Mouse (Mus musculus): ENCODE measurements around the gene Dlgap3. TPM values are rescaled to one million over a fixed set of nuclear protein-coding genes. Genes with fewer than 3 reads are reported as not detected.
A peak's percentile ranks its signal among the peaks of the same experiment; 100 is the strongest.

Gene Dlgap3
- polyA plus RNA-seq, 1 experiment from 2014 or later, result 0.63 TPM

- Histone ChIP-seq H3K4me1 (peaks cover 24% of the 10 kb centered on the region), H3K4me3 (no peak overlapping the region), H3K27me3 (peaks cover 58% of the 10 kb centered on the region), H3K9ac (no peak overlapping the region), H3K4me2 (no peak overlapping the region), H3K9me3 (no peaks in the 10 kb centered on the region), H3K36me3 (no peaks in the 10 kb centered on the region), H3K27ac (no peak overlapping the region)
- WGBS, result 72% methylated on average over 5 of the region's 5 CpGs
- ATAC-seq (ENCODE audit: insufficient number of reproducible peaks, low FRiP score, low TSS enrichment, low read depth), result no peak
These were observed 1.9 kb upstream of the Dlgap3 start for GRCm38 (mm10) chr4:127167096-127167495.

- Histone ChIP-seq H3K9me3 (no peaks in the 10 kb centered on the region), H3K4me2 (peak overlapping the region; percentile 100), H3K4me1 (peaks cover 24% of the 10 kb centered on the region), H3K27ac (no peak overlapping the region), H3K4me3 (peak overlapping the region; percentile 65; the same call in 1 of the 2 replicates), H3K27me3 (peaks cover 65% of the 10 kb centered on the region), H3K36me3 (no peaks in the 10 kb centered on the region), H3K9ac (no peak overlapping the region)
- ATAC-seq (ENCODE audit: insufficient number of reproducible peaks, low FRiP score, low TSS enrichment, low read depth), result no peak
- 12% methylated on average over 8 of the region's 8 CpGs for WGBS
These were observed 1.3 kb upstream of the Dlgap3 start for GRCm38 (mm10) chr4:127167731-127168130.

GRCm38 (mm10) chr4:127168211-127168913 lies 642 bp upstream of the Dlgap3 start:
- H3K9ac ChIP-seq, result 0 out of 2 replicates have a peak overlapping the region, but pooled peaks have one; percentile 51
- no peak overlapping the region for H3K27ac ChIP-seq
- H3K4me2 ChIP-seq, result peak overlapping the region; percentile 100
- peaks cover 71% of the 10 kb centered on the region for H3K27me3 ChIP-seq
- H3K4me3 ChIP-seq, result peak overlapping the region; percentile 65
- H3K9me3 ChIP-seq, result no peaks in the 10 kb centered on the region
- no peaks in the 10 kb centered on the region for H3K36me3 ChIP-seq
- peak; percentile 36; the same call in 1 of the 2 replicates for ATAC-seq (ENCODE audit: insufficient number of reproducible peaks, low FRiP score, low TSS enrichment, low read depth)
- H3K4me1 ChIP-seq, result peaks cover 24% of the 10 kb centered on the region
- under 1% methylated on average over 39 of the region's 39 CpGs for WGBS

- Histone ChIP-seq H3K9me3 (no peaks in the 10 kb centered on the region), H3K4me3 (peak overlapping the region; percentile 65), H3K27ac (no peak overlapping the region), H3K4me2 (peak overlapping the region; percentile 100), H3K27me3 (peaks cover 70% of the 10 kb centered on the region), H3K4me1 (peaks cover 24% of the 10 kb centered on the region), H3K36me3 (no peaks in the 10 kb centered on the region), H3K9ac (peak overlapping the region; percentile 51)
- WGBS, result 2% methylated on average over 44 of the region's 51 CpGs
- ATAC-seq (ENCODE audit: insufficient number of reproducible peaks, low FRiP score, low TSS enrichment, low read depth), result peak; percentile 26; the same call in 1 of the 2 replicates
These were observed 580 bp downstream of the Dlgap3 start for GRCm38 (mm10) chr4:127169346-127170221.

GRCm38 (mm10) chr4:127170866-127171265 lies 1.9 kb downstream of the Dlgap3 start:
- WGBS, result 43% methylated on average over 5 of the region's 5 CpGs
- H3K9ac ChIP-seq, result no peak overlapping the region
- peaks cover 70% of the 10 kb centered on the region for H3K27me3 ChIP-seq
- no peak overlapping the region for H3K4me2 ChIP-seq
- H3K9me3 ChIP-seq, result no peaks in the 10 kb centered on the region
- H3K27ac ChIP-seq, result no peak overlapping the region
- no peak overlapping the region for H3K4me3 ChIP-seq
- no peak for ATAC-seq (ENCODE audit: insufficient number of reproducible peaks, low FRiP score, low TSS enrichment, low read depth)
- H3K36me3 ChIP-seq, result no peaks in the 10 kb centered on the region
- H3K4me1 ChIP-seq, result peaks cover 24% of the 10 kb centered on the region

GRCm38 (mm10) chr4:127171341-127171905 lies 2.4 kb downstream of the Dlgap3 start:
- 44% methylated on average over 4 of the region's 4 CpGs for WGBS
- Histone ChIP-seq H3K36me3 (no peaks in the 10 kb centered on the region), H3K27me3 (peaks cover 70% of the 10 kb centered on the region)

GRCm38 (mm10) chr4:127172119-127172518 lies 3.1 kb downstream of the Dlgap3 start:
- peaks cover 68% of the 10 kb centered on the region for H3K27me3 ChIP-seq
- no peak overlapping the region for H3K9ac ChIP-seq
- ATAC-seq (ENCODE audit: insufficient number of reproducible peaks, low FRiP score, low TSS enrichment, low read depth), result no peak
- H3K36me3 ChIP-seq, result no peaks in the 10 kb centered on the region
- H3K9me3 ChIP-seq, result no peaks in the 10 kb centered on the region
- WGBS, result 19% methylated on average over 7 of the region's 7 CpGs
- no peak overlapping the region for H3K4me3 ChIP-seq
- no peak overlapping the region for H3K4me2 ChIP-seq
- peaks cover 24% of the 10 kb centered on the region for H3K4me1 ChIP-seq
- no peak overlapping the region for H3K27ac ChIP-seq

More at GRCm38 (mm10) chr4:127171341-127171905, 2.4 kb downstream of the Dlgap3 start:
- Histone ChIP-seq H3K9me3 (no peaks in the 10 kb centered on the region), H3K4me3 (no peak overlapping the region), H3K9ac (no peak overlapping the region), H3K4me1 (peaks cover 24% of the 10 kb centered on the region), H3K4me2 (no peak overlapping the region), H3K27ac (no peak overlapping the region)
- no peak for ATAC-seq (ENCODE audit: insufficient number of reproducible peaks, low FRiP score, low TSS enrichment, low read depth)

- Histone ChIP-seq H3K36me3 (no peaks in the 10 kb centered on the region), H3K9ac (no peak overlapping the region), H3K4me3 (no peak overlapping the region), H3K9me3 (no peaks in the 10 kb centered on the region), H3K4me1 (peaks cover 24% of the 10 kb centered on the region), H3K4me2 (no peak overlapping the region), H3K27me3 (peaks cover 69% of the 10 kb centered on the region), H3K27ac (no peak overlapping the region)
- no peak for ATAC-seq (ENCODE audit: insufficient number of reproducible peaks, low FRiP score, low TSS enrichment, low read depth)
- 66% methylated on average over 4 of the region's 4 CpGs for WGBS
These were observed 3.6 kb downstream of the Dlgap3 start for GRCm38 (mm10) chr4:127172614-127173013.

- no peak for ATAC-seq (ENCODE audit: insufficient number of reproducible peaks, low FRiP score, low TSS enrichment, low read depth)
- Histone ChIP-seq H3K4me1 (peaks cover 16% of the 10 kb centered on the region), H3K36me3 (no peaks in the 10 kb centered on the region), H3K9ac (no peak overlapping the region), H3K9me3 (no peaks in the 10 kb centered on the region), H3K27me3 (peaks cover 69% of the 10 kb centered on the region), H3K4me2 (no peak overlapping the region), H3K4me3 (no peak overlapping the region), H3K27ac (no peak overlapping the region)
- 2% methylated on average over 8 of the region's 8 CpGs for WGBS
These were observed 4.5 kb downstream of the Dlgap3 start for GRCm38 (mm10) chr4:127173461-127173860.

GRCm38 (mm10) chr4:127174075-127174899 lies 5.3 kb downstream of the Dlgap3 start:
- Histone ChIP-seq H3K9ac (no peak overlapping the region), H3K27me3 (peaks cover 69% of the 10 kb centered on the region), H3K36me3 (no peaks in the 10 kb centered on the region), H3K4me2 (no peak overlapping the region), H3K4me3 (no peak overlapping the region), H3K27ac (no peak overlapping the region), H3K9me3 (no peaks in the 10 kb centered on the region), H3K4me1 (peaks cover 8% of the 10 kb centered on the region)
- no peak for ATAC-seq (ENCODE audit: insufficient number of reproducible peaks, low FRiP score, low TSS enrichment, low read depth)
- 55% methylated on average over 8 of the region's 8 CpGs for WGBS

GRCm38 (mm10) chr4:127174900-127175278 lies 5.9 kb downstream of the Dlgap3 start:
- H3K9me3 ChIP-seq, result no peaks in the 10 kb centered on the region
- H3K9ac ChIP-seq, result no peak overlapping the region
- peaks cover 2% of the 10 kb centered on the region; the same call in 1 of the 2 replicates for H3K4me1 ChIP-seq
- no peak overlapping the region for H3K4me2 ChIP-seq
- H3K4me3 ChIP-seq, result no peak overlapping the region
- no peaks in the 10 kb centered on the region for H3K36me3 ChIP-seq
- no peak overlapping the region for H3K27ac ChIP-seq
- peaks cover 69% of the 10 kb centered on the region for H3K27me3 ChIP-seq
- no peak for ATAC-seq (ENCODE audit: insufficient number of reproducible peaks, low FRiP score, low TSS enrichment, low read depth)
- WGBS, result 63% methylated on average over 4 of the region's 4 CpGs
